Mouse (Mus musculus) megakaryocyte, embryonic 14.5 days (primary cell): ENCODE data around the gene Fst. TPM values are rescaled to one million over a fixed set of nuclear protein-coding genes. Genes with fewer than 3 reads are reported as not detected.
A peak's percentile ranks its signal among the peaks of the same experiment; 100 is the strongest.

ENCODE experiments used
- H3K27me3 ChIP-seq: replicated peaks from 2 replicates; pipeline ENCODE3; 2012; ENCODE audit warnings: inconsistent platforms
- H3K36me3 ChIP-seq: replicated peaks from 2 replicates; pipeline ENCODE3; 2012; ENCODE audit warnings: low read length, inconsistent platforms, mixed read lengths
- H3K4me1 ChIP-seq: 2 replicates; pipeline ENCODE4 v1.6.1; 2012; ENCODE audit warnings: inconsistent platforms
- H3K4me3 ChIP-seq: replicated peaks from 2 replicates; pipeline ENCODE3; 2012; ENCODE audit warnings: moderate library complexity, mild to moderate bottlenecking, inconsistent platforms
- H3K9me3 ChIP-seq: 2 replicates; pipeline ENCODE4 v1.6.1; 2012; ENCODE audit warnings: inconsistent platforms
- FLI1 ChIP-seq: IDR thresholded peaks from 2 replicates; pipeline ENCODE4 v1.6.1; 2012; ENCODE audit warnings: low read length, inconsistent platforms, mixed read lengths
- GATA1 ChIP-seq: IDR thresholded peaks from 3 replicates; pipeline ENCODE4 v1.6.1; 2012; ENCODE audit warnings: mixed read lengths, low read length, inconsistent platforms, borderline replicate concordance
- polyA plus RNA-seq: library from polyadenylated mRNA; stranded (reverse); fragments of >175 nt; gene quantifications from 2 replicates; pipeline ENCODE4 v1.2.3, GENCODE M21; 2012; ENCODE audit warnings: low replicate concordance; ENCODE audit not compliant: insufficient read depth

Fst gene
- polyA plus RNA-seq, 1 experiment = 0.04 TPM

- H3K4me1 ChIP-seq = peaks cover 9% of the 10 kb centered on the region; the same call in 1 of the 2 replicates
- peaks cover 2% of the 10 kb centered on the region for H3K27me3 ChIP-seq
- H3K9me3 ChIP-seq = peaks cover 11% of the 10 kb centered on the region; the same call in 1 of the 2 replicates
- no peaks in the 10 kb centered on the region for H3K36me3 ChIP-seq
- H3K4me3 ChIP-seq = no peak overlapping the region
- TF ChIP-seq GATA1 (no peak), FLI1 (no peak)
These were observed 39.4 kb downstream of the Fst start for GRCm38 (mm10) chr13:114419364-114419763.

DNA sequence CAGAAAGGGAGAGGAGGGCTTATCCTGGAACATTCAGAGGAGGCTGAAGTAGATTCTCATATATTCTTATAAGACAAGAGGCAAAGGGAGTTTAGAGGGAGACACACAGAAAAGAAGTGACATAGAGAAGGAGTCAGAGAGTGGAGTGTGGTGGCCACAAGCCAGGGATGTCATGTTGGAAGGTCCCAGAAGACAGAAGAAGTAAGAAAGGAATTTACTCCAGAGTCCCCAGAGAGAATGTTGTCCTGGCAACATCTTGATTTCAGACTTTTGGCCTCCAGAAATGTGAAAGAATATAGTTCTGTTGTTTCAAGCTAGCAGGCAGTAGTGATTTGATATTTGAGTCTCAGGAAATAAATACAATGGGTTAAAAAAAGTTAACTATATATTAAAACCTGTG is 46.4 kb downstream of the Fst start:
- H3K4me3 ChIP-seq = no peak overlapping the region

DNA sequence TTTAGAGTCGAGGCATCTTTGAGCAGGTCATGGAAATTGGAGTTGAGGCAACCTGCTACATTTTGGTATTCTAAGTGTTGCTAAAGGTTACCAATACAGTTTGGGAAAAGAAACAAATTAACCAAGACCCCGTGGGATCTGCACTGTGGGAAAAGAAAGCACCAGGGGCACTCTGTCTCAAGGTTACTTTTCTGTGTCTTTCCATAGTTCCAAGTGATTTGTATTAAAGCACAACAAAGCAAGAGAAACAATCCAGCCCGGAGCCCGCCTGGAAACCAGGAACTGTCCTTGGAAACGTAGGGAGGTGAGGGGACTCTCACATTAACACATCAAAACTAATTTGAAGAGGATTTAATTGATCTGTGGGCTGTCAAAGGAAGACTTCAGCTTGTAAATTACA is 51.9 kb downstream of the Fst start:
- TF ChIP-seq FLI1 (no peak), GATA1 (no peak)
- Histone ChIP-seq H3K9me3 (peaks cover 7% of the 10 kb centered on the region), H3K4me1 (peaks cover 18% of the 10 kb centered on the region), H3K4me3 (no peak overlapping the region), H3K36me3 (no peaks in the 10 kb centered on the region), H3K27me3 (no peaks in the 10 kb centered on the region)

More for the DNA sequence above, 46.4 kb downstream of the Fst start:
- H3K36me3 ChIP-seq = no peaks in the 10 kb centered on the region
- TF ChIP-seq GATA1 (no peak), FLI1 (no peak)
- H3K27me3 ChIP-seq = peaks cover 2% of the 10 kb centered on the region
- H3K9me3 ChIP-seq = peaks cover 11% of the 10 kb centered on the region; the same call in 1 of the 2 replicates
- 0 out of 2 replicates have a peak, but pooled peaks cover 6% of the 10 kb centered on the region for H3K4me1 ChIP-seq

- Histone ChIP-seq H3K9me3 (peaks cover 10% of the 10 kb centered on the region), H3K4me1 (peaks cover 18% of the 10 kb centered on the region), H3K36me3 (no peaks in the 10 kb centered on the region), H3K4me3 (peak overlapping the region; percentile 50), H3K27me3 (no peaks in the 10 kb centered on the region)
- TF ChIP-seq GATA1 = no peak
- TF ChIP-seq FLI1 = no peak
These were observed 52.3 kb downstream of the Fst start for GRCm38 (mm10) chr13:114406424-114406823.

GRCm38 (mm10) chr13:114405100-114405715 is 53.5 kb downstream of the Fst start:
- H3K4me1 ChIP-seq = peaks cover 18% of the 10 kb centered on the region
- no peak overlapping the region for H3K4me3 ChIP-seq
- peaks cover 10% of the 10 kb centered on the region for H3K9me3 ChIP-seq
- no peaks in the 10 kb centered on the region for H3K36me3 ChIP-seq
- H3K27me3 ChIP-seq = no peaks in the 10 kb centered on the region
- TF ChIP-seq FLI1 (no peak), GATA1 (no peak)

Other genes starting within 250 kb of the Fst start
- 11.4 TPM in 1 of 2 replicates, not detected in the other for gene Ndufs4, start 70.7 kb downstream of the Fst start, polyA plus RNA-seq